Comparison of ENCODE assay signal across 12 mouse cellular contexts in the genomic region with DNA sequence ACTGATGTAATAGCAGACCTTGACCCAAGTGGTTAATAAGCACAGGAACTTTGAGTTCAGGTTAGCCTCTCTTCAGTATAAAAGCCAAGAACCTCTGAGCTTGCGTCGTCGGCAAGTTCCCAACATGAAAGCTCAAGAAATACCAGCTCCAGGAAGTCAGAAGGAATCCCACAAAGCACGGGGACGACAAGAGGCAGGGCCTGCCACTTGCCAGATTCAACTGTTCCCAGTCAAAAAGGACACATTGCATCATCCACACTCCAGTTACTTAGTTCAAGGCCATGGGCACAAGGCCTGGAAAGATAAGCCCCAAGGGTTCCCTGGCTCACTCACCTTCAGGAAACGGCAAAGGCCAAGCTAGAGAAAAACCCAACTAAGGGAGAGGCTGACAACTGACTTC. TPM values are rescaled to one million over a fixed set of nuclear protein-coding genes. Genes with fewer than 3 reads are reported as not detected.
DNase-seq lines count a peak whose midpoint lies in the region; ATAC-seq and TF ChIP-seq lines count a peak whose summit lies in the region.
"Had no signal": no experiment of that assay in that cellular context is flagged by ENCODE, and none has a peak within 500 bp of the region (broad histone marks: within the 10 kb centered on the region; RNA-seq: fewer than 3 reads in every experiment).

No protein-coding gene starts in this region.

- H3K79me2 ChIP-seq in macrophage (ENCODE audit: inconsistent target), result peaks cover 71% of the 10 kb centered on the region

- peak; percentile 38 to 74 for DNase-seq in kidney, postnatal 25 days
- DNase-seq in kidney, postnatal 14 days, result no peak
- peak; percentile 60 to 71 for DNase-seq in kidney, postnatal 36 days
- DNase-seq in hindbrain, postnatal 0 days (ENCODE audit: low spot score), result no peak
- DNase-seq: cerebellum, adult 11 months; gastrocnemius, postnatal 14 days; midbrain, embryonic 14.5 days; right cerebral cortex, postnatal 25 days had no signal

- 46% methylated on average over 6 of the region's 6 CpGs for WGBS in macrophage (ENCODE audit: missing documents)
- 93% methylated on average over 6 of the region's 6 CpGs for WGBS in hindbrain, postnatal 0 days

- no peak overlapping the region for H3K4me3 ChIP-seq in brown adipose tissue, adult 24 weeks (ENCODE audit: insufficient read depth, low read depth, low read length)
- H3K4me3 ChIP-seq in macrophage (ENCODE audit: inconsistent target), result peak overlapping the region; percentile 75; the same call in 1 of the 2 replicates
- no peak overlapping the region for H3K4me3 ChIP-seq in hindbrain, postnatal 0 days (ENCODE audit: low read length)
- H3K4me3 ChIP-seq: limb, embryonic 12.5 days had no signal

- no peak overlapping the region for H3K4me2 ChIP-seq in hindbrain, postnatal 0 days (ENCODE audit: low read depth, low read length)

- no peaks in the 10 kb centered on the region for H3K9me3 ChIP-seq in hindbrain, postnatal 0 days (ENCODE audit: low read length)

- peaks cover 16% of the 10 kb centered on the region; the same call in 1 of the 2 replicates for H3K36me3 ChIP-seq in macrophage (ENCODE audit: inconsistent target)
- H3K36me3 ChIP-seq in hindbrain, postnatal 0 days (ENCODE audit: insufficient read depth, low read length), result no peaks in the 10 kb centered on the region

- no peak for ATAC-seq in inflammation-experienced regulatory T-cells, adult 6 months
- ATAC-seq in hindbrain, postnatal 0 days, result no peak

- 0 out of 2 replicates have a peak overlapping the region, but pooled peaks have one; percentile 51 for H3K27ac ChIP-seq in brown adipose tissue, adult 24 weeks (replicated peaks; ENCODE audit: low read depth, low read length)
- peak overlapping the region; percentile 77 for H3K27ac ChIP-seq in macrophage
- H3K27ac ChIP-seq in hindbrain, postnatal 0 days, result no peak overlapping the region
- H3K27ac ChIP-seq: limb, embryonic 12.5 days had no signal

- TF ChIP-seq CTCF in hindbrain, postnatal 0 days (IDR thresholded peaks at IDR 0.05; ENCODE audit: low read depth), result no peak

- peaks cover 19% of the 10 kb centered on the region for H3K4me1 ChIP-seq in brown adipose tissue, adult 24 weeks (ENCODE audit: control insufficient read depth, insufficient read depth, insufficient read length, low read length)
- H3K4me1 ChIP-seq in hindbrain, postnatal 0 days (ENCODE audit: insufficient read depth, low read length), result peaks cover 8% of the 10 kb centered on the region; the same call in 1 of the 2 replicates

- H3K9ac ChIP-seq in hindbrain, postnatal 0 days (replicated peaks; ENCODE audit: low read length), result no peak overlapping the region
- H3K9ac ChIP-seq: limb, embryonic 12.5 days had no signal

- no peaks in the 10 kb centered on the region for H3K27me3 ChIP-seq in hindbrain, postnatal 0 days (ENCODE audit: insufficient read depth, low read length)
- H3K27me3 ChIP-seq: limb, embryonic 12.5 days had no signal

RNA-seq across cellular contexts. Expression of a gene that starts 2.3 kb away (rescaled TPM):
- 71.9 and 84.7 TPM in 2 replicates for polyA plus RNA-seq in brown adipose tissue, adult 24 weeks (2012; ENCODE audit: insufficient read depth, insufficient read length, missing spikeins)
- total RNA-seq in macrophage (2018; cell fraction: chromatin; rRNA removed), result 100 to 1,000 TPM in 5 of 26 experiments, 10 to 100 TPM in 21; 25.7 to 173 (median 52.5) TPM
- 100 to 1,000 TPM; 132 to 231 (median 175) TPM for total RNA-seq in macrophage (2018; cell fraction: cytosol; rRNA removed)
- total RNA-seq in macrophage (2018; cell fraction: nucleus; rRNA removed), result 100 to 1,000 TPM in 19 of 26 experiments, 10 to 100 TPM in 7; 31.8 to 178 (median 121) TPM
- 156 to 279 TPM (median 184 TPM) in 3 replicates for polyA plus RNA-seq in macrophage (2018)
- 10 to 100 TPM; 20.8 to 40.7 (median 37.4) TPM for polyA plus RNA-seq in inflammation-experienced regulatory T-cells, adult 6 months (2017; shearing (Covaris generic))
- 34.6 and 36.5 TPM in 2 replicates for total RNA-seq in hindbrain, postnatal 0 days (2014; rRNA removed)
- 40.4 and 41.0 TPM in 2 replicates for polyA plus RNA-seq in hindbrain, postnatal 0 days (2015; fragmentation: Nextera tagmentation; extraction: Ambion mirVana)

RNA-seq across cellular contexts. Expression of a gene that starts 19.3 kb away (rescaled TPM):
- polyA plus RNA-seq in brown adipose tissue, adult 24 weeks (2012; ENCODE audit: insufficient read depth, insufficient read length, missing spikeins), result 8.9 and 9.5 TPM in 2 replicates
- 100 to 1,000 TPM in 8 of 26 experiments, 10 to 100 TPM in 18; 23.2 to 147 (median 72.3) TPM for total RNA-seq in macrophage (2018; cell fraction: chromatin; rRNA removed)
- 100 to 1,000 TPM in 5 of 26 experiments, 10 to 100 TPM in 21; 52.8 to 109 (median 71.9) TPM for total RNA-seq in macrophage (2018; cell fraction: cytosol; rRNA removed)
- total RNA-seq in macrophage (2018; cell fraction: nucleus; rRNA removed), result 100 to 1,000 TPM in 6 of 26 experiments, 10 to 100 TPM in 20; 39.5 to 126 (median 74.2) TPM
- polyA plus RNA-seq in macrophage (2018), result 61.6 to 83.0 TPM (median 63.6 TPM) in 3 replicates
- polyA plus RNA-seq in inflammation-experienced regulatory T-cells, adult 6 months (2017; shearing (Covaris generic)), result 10 to 100 TPM; 16.9 to 22.6 (median 20.6) TPM
- total RNA-seq in hindbrain, postnatal 0 days (2014; rRNA removed), result 9.9 and 10.9 TPM in 2 replicates
- polyA plus RNA-seq in hindbrain, postnatal 0 days (2015; fragmentation: Nextera tagmentation; extraction: Ambion mirVana), result 9.0 and 13.3 TPM in 2 replicates

Comparison
In these comparisons a context has a peak if more than half of its experiments do, and no peak if none do; other contexts are left out.
1. DNase-seq: peak in kidney, postnatal 25 days (2 of 2) and kidney, postnatal 36 days (2 of 2); none in kidney, postnatal 14 days (single experiment) and hindbrain, postnatal 0 days (single experiment).